Mouse (Mus musculus): ENCODE data around the gene Nsd1.
A peak's percentile ranks its signal among the peaks of the same experiment; 100 is the strongest.

Nsd1 gene

DNA sequence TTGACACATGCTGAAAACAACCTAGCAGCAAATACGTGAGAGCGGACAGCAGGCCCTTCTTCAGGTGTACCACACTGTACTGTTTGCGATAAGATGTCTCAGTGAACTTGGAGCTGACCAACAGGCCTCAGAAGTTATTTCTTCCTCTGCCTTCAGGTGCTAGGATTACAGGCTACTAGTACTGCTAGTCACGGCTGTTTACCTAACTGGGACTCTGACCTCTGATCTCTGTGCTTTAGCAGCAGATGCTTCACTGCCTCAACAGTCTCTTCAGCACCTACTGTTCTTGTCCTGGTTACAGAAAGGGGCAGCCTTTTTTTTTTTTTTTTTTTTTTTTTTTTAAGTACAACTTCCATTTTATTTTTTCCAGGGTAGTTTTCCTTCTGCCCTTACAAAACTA is 43.2 kb downstream of the Nsd1 start:
- DNase-seq (ENCODE audit: low spot score), result no peak

DNA sequence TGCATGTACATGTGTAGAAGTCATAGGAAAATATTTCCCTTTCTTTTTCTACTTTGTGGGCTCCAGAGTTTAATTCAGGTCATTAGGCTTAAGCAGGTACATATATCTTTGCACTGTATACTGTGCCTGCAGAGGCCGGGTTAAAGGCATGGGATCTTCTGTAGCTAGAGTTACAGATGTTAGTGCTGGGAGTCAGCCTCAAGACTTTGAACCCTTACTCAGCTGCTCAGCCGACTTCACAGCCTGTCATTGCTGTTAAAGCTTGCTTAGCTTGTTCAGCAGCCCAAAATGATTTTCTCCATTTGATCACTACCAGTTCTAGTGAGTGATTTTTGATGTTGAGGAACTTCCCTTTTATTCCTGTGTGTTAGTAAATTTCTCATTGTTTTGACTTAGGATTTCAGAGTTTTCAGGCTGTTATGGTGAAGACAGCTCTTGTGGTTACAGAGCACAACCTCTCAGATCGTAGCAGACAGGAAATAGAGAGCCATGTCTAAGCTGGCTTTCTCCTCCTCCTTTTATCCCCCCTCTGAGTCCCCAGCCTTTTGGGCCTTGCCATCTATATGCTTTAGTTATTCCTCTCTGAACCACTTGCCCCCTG is 45.6 kb downstream of the Nsd1 start:
- DNase-seq (ENCODE audit: low spot score), result no peak

DNA sequence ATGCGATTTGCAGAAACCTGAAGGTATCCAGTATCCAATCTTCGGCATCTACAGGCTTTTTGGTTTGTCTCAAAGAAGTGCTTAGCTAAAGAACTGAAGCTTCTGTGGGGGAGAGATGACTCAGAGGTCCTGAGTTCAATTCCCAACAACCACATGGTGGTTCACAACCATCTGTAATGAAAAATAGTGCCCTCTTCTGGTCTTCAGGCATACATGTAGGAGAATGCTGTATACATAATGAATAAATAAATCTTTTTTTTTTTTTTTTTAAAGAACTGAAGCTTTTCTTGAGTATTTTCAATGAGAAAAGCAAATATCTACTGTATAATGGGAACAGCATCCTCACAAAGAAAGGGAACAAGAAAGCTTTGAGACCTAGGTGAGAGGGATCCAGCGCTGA is 49.1 kb downstream of the Nsd1 start:
- no peak for DNase-seq (ENCODE audit: low spot score)

DNA sequence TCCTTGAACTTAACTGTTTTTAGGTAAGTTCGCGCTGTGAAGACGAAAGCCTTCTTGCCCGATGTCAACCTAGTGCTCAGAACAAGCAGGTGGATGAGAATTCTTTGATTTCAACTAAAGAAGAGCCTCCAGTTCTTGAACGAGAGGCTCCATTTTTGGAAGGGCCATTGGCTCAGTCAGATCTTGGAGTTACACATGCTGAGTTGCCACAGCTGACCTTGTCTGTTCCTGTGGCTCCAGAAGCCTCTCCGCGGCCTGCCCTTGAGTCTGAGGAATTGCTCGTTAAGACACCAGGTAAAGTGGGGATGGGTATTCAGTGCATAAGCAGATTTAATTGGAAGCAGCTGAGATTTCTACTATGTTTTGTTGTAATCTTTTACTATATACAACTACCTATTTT is 51.9 kb downstream of the Nsd1 start:
- DNase-seq (ENCODE audit: low spot score), result no peak

DNA sequence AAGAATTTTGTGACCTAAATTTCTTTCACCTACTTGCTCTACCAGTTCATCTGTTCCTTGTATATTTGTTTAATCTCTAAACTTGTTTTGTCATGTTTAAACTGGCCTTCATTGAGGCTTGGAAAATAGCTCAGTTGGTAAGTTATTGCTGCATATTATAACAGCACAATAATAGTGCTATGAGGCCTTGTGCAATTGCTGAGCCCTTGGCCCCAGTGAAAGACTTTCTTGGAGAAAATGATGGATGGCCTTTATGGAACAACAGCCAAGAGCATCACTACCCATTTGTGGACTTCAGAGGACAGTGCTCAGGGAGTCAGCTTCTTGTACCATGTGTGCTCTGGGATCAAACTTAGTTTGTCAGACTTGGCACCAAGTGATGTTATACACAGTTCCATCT is 52.5 kb downstream of the Nsd1 start:
- no peak for DNase-seq (ENCODE audit: low spot score)

DNA sequence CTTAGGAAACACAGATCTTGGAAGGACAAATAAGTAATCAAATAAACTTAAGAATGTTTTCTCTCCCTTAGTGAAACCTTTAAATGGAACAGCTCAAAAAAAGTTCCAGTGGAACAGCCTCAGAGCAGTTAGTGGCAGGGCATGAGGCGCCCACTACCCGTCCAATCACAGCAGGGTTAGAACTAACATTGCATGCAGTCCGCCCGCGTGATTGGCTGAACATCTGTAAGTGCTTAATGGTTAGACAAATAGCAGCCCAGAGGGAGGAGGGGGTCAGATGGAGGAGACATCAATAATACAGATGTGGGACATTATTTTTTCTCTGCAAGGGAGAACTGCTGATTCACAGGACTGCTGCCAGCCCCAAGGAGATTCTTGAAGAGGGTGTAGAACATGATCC is 67.6 kb downstream of the Nsd1 start:
- no peak for DNase-seq (ENCODE audit: low spot score)

DNA sequence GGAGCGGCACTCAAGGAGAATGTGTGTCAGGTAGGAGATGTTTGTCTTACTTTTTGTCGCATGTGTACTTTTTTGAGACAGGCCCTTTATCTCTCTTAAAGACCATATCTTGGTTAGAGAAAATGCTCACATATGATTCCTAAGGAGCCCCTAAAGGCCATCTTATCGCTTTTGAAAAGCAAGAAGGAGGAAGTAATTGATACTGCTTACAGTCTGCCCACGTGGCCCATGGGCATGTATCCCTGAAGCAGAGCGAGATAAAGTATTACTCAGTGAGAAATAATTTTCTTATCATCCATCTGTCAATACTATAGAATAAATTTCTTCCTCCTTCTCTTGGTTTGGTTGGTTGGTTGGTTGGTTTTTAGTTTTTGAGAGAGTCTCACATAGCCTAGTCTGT is 68.1 kb downstream of the Nsd1 start:
- DNase-seq (ENCODE audit: low spot score), result no peak

DNA sequence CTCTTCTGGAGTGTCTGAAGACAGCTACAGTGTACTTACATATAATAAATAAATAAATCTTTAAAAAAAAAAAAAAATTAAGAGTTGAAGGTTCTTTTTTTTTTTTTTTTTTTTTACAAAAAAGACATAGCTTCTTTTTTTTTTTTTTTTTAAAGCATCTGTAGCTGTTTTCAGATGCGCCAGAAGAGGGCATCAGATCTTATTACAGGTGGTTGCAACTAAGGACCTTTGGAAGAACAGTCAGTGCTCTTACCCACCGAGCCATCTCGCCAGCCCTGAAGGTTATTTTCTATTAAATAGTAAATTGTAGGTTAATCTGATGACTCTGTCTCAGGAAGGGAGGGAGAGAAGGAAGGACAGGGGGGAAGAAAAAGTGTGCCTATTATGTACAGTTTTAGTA is 79.3 kb downstream of the Nsd1 start:
- DNase-seq (ENCODE audit: low spot score), result no peak

DNA sequence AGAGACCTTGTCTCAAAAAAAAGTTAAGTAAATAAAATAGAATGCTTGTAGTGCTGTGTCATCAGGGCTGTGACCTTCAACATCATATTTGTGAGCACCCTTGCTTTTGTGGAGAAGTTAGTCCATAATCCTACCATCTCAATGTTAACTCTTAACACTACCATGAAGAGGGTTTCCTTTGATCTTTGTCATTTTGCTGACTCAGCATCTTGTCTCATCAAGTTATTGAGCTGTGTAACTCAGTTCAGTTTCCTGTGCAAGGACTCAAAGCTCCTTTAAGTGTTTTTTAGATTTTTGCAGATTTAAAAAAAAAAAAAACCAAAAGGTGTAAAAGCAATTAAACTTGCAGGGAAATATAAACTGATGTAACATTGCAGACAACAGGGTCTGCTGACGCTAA is 87.2 kb downstream of the Nsd1 start:
- no peak for DNase-seq (ENCODE audit: low spot score)

DNA sequence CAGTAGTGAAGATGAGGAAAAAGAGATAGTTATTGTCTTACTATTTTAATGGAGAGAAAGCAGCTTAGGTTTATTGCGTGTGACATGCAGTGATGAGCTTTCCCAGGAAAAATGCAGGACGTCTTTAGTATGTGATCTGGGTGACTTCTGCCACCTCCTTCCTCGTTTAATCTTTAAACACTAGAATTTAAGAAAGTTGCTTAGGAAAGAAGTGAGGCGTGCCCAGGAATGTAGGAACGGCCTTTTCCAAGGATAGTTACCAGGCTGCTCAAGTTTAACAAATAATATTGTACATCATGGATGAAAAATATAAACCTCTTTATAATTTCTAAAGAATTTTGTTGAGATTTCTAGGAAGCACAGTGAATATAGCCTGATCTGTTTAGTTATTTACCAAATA is 91.3 kb downstream of the Nsd1 start:
- DNase-seq (ENCODE audit: low spot score), result no peak

DNA sequence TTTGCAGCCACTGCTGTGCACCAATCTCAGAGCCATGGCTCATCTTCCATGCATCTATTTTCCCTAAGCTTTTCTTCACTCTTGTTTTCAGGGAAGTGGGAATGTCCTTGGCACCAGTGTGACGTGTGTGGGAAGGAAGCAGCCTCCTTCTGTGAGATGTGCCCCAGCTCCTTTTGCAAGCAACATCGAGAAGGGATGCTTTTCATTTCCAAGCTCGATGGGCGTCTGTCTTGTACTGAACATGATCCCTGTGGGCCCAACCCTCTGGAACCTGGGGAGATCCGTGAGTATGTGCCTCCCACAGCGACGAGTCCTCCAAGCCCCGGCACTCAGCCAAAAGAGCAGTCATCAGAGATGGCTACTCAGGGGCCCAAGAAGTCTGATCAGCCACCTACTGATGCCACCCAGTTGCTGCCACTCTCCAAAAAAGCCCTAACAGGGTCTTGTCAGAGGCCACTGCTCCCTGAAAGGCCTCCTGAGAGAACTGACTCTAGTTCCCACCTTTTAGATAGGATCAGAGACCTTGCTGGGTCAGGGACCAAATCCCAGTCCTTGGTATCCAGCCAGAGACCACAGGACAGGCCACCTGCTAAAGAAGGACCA is 102.5 kb downstream of the Nsd1 start:
- no peak for DNase-seq (ENCODE audit: low spot score)

DNA sequence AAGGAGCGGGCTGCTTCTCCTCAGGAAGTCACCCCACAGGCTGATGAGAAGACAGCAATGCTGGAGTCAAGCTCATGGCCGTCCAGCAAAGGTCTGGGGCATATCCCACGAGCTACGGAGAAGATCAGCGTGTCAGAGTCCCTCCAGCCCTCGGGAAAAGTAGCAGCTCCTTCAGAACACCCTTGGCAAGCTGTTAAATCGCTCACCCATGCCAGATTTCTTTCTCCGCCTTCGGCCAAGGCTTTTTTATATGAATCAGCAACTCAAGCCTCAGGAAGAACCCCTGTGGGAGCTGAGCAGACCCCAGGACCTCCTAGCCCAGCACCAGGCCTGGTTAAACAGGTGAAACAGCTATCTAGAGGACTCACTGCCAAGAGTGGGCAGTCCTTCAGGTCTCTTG is 103.5 kb downstream of the Nsd1 start:
- no peak for DNase-seq (ENCODE audit: low spot score)

DNA sequence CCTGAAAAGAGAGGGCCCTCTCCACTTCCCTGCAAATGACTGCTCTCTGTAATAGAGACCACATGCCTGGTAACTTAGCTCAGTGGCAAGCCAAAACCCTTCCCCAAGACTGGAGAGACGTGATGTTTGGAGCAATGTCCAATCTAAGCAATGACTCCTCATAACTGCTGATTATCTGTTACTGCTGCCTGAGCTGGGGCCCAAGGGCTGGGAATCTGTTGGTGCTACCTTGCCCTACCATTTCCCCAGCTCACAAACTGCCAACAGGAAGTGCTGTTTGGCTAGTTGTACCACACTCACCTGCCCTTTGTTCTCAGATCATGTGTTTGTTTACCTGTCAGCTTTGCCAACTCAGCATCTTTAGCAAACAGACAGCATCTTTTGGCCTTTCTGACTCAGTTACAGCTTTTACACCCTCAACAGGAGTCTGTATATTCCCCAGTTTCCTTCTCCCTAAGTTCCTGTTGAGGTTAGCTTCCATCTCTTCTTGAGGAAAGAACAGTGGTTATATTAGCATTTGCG is 105.4 kb downstream of the Nsd1 start:
- no peak for DNase-seq (ENCODE audit: low spot score)

DNA sequence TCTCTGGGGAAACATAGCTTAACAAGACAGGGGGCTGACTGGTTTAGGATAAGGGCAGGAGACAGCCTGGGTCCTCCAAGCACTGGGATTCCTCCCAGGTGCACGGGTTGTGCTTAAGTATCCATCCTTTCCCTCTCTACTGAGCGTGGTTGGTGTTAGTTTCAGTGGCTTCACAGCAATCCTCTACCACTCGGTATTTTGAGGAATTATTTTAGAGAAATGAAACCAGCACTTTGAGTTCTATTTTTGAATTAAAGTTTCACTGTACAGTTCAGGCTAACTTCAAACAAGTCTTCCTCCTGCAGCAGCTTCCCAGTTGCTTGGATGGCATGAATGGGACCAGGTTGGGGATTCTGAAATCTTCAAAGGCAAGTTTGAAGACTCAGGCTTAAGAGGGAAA is 108.8 kb downstream of the Nsd1 start:
- DNase-seq (ENCODE audit: low spot score), result no peak

DNA sequence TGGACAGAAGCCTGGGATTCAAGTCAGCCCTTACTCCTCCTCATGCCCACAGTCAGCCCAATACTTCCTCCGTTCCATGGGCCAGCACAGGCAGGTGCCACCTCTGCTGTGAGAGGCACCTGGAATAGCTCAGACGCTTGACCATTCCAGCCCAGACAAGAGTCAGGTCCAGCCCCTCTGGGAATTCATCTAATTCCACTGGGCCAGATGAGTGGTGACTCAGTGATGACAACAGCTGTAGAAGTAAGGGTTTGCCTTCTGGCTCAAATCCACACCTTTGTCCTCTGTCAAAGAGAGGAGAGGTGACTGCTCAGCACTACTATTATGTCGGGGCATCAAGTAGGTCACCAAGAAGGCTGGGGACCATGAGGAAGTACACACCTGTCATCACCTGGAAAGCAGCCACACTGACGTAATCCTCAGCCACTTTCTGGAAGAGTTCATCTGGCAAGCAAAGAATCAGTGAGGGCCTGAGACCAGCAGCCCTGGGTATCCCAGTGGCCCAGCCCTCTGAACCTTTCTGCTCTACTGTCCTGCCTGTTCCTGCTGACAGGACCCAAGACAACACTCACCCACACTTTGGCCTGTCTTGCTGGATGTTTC is 110.5 kb downstream of the Nsd1 start, which contains the start of gene Prelid1:
Prelid1 (plus strand) TSS at position 570 of the 603 bp plus-strand sequence.
- DNase-seq (ENCODE audit: low spot score), result no peak

DNA sequence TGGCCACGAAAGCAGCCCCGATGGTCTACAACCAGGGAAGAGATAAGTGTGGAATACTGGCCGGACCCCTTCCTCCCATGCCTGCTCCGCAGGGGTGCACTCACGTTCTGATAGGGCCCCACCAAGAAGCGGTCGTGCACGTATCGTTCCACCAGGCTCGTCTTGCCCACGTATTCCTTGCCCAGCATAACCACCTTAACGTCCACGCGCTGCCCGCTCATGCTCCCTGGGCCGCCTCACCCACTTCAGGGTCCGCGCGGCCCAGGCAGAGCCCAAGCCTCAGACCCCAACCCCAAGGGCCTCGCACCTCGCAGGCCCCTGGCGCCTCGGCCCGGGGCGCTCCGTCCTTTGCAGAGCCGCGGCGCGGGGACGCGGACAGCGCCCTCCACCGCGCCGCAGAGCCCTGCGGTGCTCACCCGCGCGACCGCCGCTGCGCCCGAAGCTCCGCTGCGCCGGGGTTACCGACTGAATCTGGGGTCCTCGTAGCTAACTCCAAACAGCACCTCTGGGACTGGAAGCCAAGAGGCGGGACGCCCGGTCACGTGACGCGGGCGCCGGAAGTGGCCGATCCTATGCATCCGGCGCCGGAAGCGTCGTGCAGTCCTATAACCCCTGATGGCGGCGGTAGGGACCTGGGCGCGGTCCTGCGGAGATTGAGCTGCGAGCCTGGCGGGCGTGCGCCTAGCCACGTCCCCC is 112.0 kb downstream of the Nsd1 start, which contains the start of gene Rab24:
Rab24 (minus strand) TSS at position 513 of the 696 bp plus-strand sequence.
- peak; percentile 87 for DNase-seq (ENCODE audit: low spot score)

DNA sequence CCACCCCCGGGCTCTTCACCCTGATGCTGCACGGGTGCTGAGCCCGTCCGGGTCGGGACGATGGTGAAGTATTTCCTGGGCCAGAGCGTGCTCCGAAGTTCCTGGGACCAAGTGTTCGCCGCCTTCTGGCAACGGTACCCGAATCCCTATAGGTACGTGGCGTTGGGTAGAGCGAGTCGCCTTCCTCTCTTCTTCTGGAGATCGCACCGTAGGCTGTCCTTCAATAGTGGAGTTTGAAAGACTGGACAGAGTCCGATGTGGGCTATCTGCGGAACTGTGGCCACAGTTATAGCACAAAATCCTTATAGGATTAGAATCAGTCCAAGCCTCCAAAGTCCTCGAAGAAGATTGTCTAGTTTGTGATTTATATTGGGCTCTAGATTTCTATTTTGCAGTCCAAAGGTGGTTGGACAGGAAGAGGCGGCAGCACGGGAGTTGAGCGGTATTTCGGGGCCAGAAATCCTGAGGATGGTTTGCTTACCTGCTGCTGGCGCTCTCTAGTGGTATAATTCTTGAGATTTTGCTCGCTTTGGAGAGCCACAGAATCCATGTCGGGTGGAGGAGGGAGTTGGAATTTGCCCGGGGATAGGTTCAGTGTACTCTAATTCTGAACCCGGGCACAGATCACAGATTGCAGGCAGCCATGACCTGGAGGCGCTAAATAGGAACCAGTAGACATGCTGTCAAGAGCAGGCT is 112.7 kb downstream of the Nsd1 start:
- DNase-seq (ENCODE audit: low spot score), result peak; percentile 56

DNA sequence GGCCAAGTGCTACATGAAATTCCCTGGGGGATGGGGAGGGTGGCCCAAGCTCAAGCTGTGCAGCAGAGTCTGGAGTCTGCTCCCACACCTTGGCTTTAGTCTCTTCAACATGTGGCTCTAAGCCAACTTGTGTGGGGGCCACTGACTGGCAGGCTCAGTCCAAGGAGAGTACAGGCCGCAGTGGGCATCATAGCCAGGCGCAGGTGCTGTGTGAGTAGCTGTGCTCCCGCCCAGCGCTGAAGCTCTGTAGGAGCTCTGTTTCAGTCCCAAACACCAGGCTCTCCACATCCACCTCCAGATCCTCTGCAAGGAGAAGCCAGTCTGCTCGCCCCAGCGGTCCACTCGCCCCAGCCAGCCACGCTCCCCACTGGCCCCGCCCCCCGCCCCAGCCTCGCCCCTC is 116.0 kb downstream of the Nsd1 start:
- no peak for DNase-seq (ENCODE audit: low spot score)

DNA sequence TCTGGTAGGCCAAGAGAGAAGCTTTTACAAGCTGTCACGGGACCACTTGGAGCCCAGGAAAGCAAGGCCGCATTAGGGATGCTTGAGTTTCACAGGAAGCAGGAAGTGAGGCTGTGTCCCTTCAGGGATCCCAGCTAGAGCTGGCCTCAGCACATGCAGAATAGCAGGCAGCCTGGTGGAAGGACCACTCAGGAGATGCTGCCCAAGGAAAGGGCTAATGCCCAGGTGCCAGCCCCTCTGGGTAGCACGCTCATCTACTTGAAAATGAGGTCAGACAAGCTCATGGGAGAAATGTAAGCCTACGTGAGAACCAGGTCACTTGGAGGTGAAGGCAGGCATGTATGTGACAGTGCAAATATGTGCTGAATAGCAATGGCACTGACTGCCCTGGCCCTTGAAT is 117.6 kb downstream of the Nsd1 start:
- no peak for DNase-seq (ENCODE audit: low spot score)

DNA sequence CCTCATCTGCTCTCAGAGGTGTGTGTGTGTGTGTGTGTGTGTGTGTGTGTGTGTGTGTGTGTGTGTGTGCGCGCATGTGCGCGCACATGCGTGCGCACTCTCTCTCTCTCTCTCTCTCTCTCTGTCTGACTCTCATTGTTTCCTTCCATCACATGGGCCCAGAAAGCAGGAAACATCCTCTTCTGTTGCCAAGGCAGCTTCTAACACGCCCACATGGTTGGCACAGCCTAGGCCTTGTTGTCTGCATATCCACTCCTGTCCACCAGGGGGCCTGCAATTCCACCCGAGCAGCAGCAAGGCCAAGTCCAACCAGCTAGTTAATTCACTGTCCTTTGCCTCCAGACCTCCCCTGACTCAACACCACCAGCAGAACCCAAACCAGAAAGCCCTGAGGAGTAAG is 118.1 kb downstream of the Nsd1 start:
- peak; percentile 83 for DNase-seq (ENCODE audit: low spot score)

DNA sequence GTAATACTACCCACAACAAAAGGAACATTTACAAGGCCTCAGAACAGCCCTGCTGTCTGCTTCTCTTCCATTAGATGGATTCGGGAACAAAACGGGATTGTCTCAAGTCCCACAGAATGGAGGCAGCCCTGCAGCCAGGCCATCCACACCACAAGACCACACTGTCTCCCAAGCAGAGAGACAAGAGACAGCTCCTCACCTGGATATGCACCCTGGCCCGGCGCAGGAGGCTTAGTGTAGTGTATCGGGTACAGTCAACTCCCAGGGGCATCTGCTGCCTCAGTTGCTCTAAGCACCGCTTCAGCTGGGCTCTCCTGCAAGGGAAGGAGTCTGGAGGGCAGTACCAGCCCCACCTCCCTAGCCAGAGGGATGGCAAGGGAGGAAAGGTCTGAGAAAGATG is 118.6 kb downstream of the Nsd1 start:
- no peak for DNase-seq (ENCODE audit: low spot score)

DNA sequence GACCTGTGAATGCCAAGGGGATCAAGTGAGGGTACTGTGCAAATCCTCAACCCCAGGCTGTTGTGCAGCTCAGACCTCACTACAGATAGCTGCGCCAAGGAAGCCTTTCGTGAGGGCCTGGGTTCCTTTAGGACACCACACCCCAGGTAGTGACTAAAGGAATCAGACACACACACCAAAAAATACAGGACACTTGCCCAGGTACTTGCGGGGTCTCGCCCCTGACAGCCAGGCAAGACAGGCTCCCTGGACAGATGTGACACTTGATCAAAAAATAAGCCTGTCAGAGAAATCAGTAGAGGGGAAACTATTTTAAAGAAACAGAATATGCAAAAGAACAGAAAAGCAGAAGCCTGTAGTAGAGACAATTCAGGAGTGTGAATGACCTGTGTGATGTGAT is 119.1 kb downstream of the Nsd1 start:
- DNase-seq (ENCODE audit: low spot score), result no peak
